Mouse (Mus musculus) hematopoietic stem cell, adult 5-6 weeks (primary cell): ENCODE measurements at regions not wholly inside any gene's neighbourhood (a gene's known extent, or its start where the extent isn't known, plus 50 kb on each side); places are given as distances from the start of the nearest gene placed in this dataset.

Experiments
- ATAC-seq, 2 experiments: fragments of 125-278 bp in 1 of 2; replicated peaks in 1 of 2; 2 replicates each; pipeline ENCODE4 v1.8.0; 2016 to 2017; ENCODE audit warnings: inconsistent platforms in 2 of 2, mild to moderate bottlenecking in 2 of 2, moderate number of reproducible peaks in 2 of 2, low read depth in 1 of 2, moderate TSS enrichment in 1 of 2; ENCODE audit not compliant: low FRiP score in 2 of 2, poor library complexity in 2 of 2, severe bottlenecking in 2 of 2, insufficient read depth in 1 of 2, low TSS enrichment in 1 of 2

- ATAC-seq: no peak
Observed at GRCm38 (mm10) chr4:107736866-107737265, 52.8 kb upstream of the Dmrtb1 start.

GRCm38 (mm10) chr4:107737907-107738306 is 53.9 kb upstream of the Dmrtb1 start:
- peak; percentile 90 to 91 for ATAC-seq

- no peak for ATAC-seq
Observed at GRCm38 (mm10) chr4:107738776-107739175, 54.7 kb upstream of the Dmrtb1 start.

DNA sequence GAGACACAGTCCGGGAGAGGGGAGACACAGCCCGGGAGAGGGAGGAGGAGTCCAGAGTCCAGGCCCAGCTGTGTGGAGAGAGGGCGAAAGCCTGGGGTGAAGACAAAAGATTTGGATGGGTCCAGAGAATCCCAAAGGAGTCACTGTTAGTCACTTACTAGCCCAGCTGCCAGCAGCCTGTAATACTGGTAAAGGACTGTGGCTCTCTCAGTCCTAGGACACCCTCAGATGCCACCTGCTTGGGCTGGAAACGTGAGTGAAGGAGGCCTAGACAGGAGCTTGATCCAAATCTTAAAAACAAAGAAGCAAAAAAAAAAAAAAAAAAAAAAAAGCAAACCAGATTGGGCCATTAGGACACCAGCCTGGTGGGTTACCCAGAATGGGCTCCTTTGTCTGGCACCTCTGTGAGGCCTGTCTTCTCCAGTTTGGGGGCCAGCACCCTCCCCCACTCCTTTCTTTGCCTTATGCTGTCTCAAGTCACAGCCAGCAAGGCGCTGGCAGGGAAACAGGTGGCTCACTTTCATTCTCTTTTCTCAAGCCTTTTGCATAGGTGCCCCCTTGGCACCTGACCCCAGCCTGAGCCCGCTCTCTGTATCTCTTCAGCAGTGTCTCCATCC is 55.9 kb upstream of the Dmrtb1 start:
- ATAC-seq: no peak

- no peak for ATAC-seq
Observed at GRCm38 (mm10) chr4:107743646-107744045, 58.4 kb upstream of the Lrp8 start.

DNA sequence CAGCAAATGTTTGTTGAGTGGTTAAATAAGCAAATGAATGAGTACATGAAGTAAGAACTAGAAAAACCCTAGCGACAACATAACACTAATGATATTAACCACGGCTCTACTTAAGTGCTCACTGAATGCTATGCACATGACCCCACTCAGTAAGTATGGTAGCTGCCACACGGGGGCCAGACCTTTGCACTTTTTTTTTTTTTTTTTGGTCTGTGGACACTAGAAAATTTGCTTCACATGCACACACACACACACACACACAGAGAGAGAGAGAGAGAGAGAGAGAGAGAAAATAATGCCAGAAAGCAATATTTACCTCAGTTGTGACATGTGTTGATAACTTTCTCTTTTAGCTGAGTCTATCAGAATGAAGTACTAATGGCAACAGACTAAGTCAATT is 55.7 kb upstream of the Lrp8 start:
- no peak for ATAC-seq

- ATAC-seq: no peak
Observed at GRCm38 (mm10) chr4:107746923-107747431, 55.1 kb upstream of the Lrp8 start.

- ATAC-seq: peak in 1 of 2 experiments; percentile 34; a peak in 1 of 4 replicates
Observed at GRCm38 (mm10) chr4:107747454-107747853, 54.6 kb upstream of the Lrp8 start.

GRCm38 (mm10) chr4:107747907-107748628 is 54.0 kb upstream of the Lrp8 start:
- no peak; a peak in 1 of 4 replicates for ATAC-seq

DNA sequence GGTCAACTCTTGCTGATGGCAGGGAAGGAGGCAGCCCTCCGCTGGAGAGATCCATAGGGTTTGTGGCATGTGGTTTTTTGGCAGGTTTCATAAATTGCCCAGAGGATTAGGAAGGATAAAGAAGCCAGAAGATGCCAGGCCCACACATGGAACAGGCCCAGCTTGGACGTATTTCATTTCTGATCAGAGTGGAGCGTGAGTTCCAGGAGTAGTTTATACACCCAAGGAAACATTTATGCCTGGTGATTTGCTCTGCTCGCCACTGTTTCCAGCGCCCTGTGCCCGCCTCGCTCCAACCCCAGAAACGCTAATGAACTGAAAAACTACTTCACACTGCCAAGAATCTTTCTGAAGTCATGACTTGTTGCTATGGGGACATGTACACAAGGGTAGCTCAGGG is 53.0 kb upstream of the Lrp8 start:
- no peak for ATAC-seq

- no peak for ATAC-seq
Observed at GRCm38 (mm10) chr4:107750017-107750416, 52.0 kb upstream of the Lrp8 start.
